Mouse (Mus musculus) spleen, adult 18-20 months (tissue): Measurements from ENCODE around the gene Rasl12.

Experiments used
- DNase-seq, 2 experiments: peaks; one replicate each; pipeline ENCODE4 v3.0.0; 2022; ENCODE audit warnings: mixed read lengths in 2 of 2

The Rasl12 gene

GRCm38 (mm10) chr9:65458975-65459374 lies 60.7 kb downstream of the Rasl12 start:
- DNase-seq = no peak

GRCm38 (mm10) chr9:65460198-65460597 lies 61.9 kb downstream of the Rasl12 start:
- DNase-seq = no peak

GRCm38 (mm10) chr9:65460732-65461442 lies 62.6 kb downstream of the Rasl12 start, which contains the start of gene Spg21:
TSS of gene Spg21 (plus strand) at chr9:65460947.
- DNase-seq = peak; percentile 95 to 98

DNA sequence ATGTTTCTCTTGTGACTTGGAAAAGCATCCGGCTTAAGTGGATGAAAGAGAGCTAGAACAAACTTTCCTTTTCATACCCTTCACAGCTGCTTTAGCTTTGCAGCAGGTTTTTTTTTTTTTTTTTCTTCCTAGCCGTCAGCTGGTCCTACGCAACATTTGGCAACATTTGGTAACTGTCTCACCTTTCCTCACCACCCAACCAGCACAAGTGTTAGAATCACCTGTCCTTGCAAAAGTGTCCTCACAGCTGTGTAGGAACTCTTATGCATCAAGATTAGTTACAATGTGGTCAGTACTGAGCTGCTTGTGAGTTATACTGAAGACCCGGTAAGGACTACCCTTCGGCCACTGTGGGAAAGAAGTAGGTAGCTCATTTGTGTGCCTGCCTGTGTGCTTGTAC lies 64.2 kb downstream of the Rasl12 start:
- DNase-seq = no peak

- DNase-seq = no peak
These were observed 65.9 kb downstream of the Rasl12 start for GRCm38 (mm10) chr9:65464161-65464560.
